Mouse (Mus musculus) lung, embryonic 16.5 days (tissue): Measurements from ENCODE around the gene Hist1h3c. TPM values are rescaled to one million over a fixed set of nuclear protein-coding genes. Genes with fewer than 3 reads are reported as not detected.
A peak's percentile ranks its signal among the peaks of the same experiment; 100 is the strongest.
"Not testable (repeated sequence)": the region's sequence is repeated elsewhere in the genome, so short reads cannot be mapped to it uniquely, and the experiment has no call there.

Experiments
- ATAC-seq: fragments of 200-750 bp; cut with Nextera tagmentation; 2 replicates; pipeline ENCODE4 v1.8.0; 2017; ENCODE audit warnings: low read depth, mild to moderate bottlenecking, moderate library complexity
- H3K27ac ChIP-seq: fragments of 300-500 bp; sonication (generic); 2 replicates; pipeline ENCODE4 v1.5.1; 2014; ENCODE audit warnings: mild to moderate bottlenecking, control low read depth, low read length
- H3K27me3 ChIP-seq: fragments of 300-500 bp; sonication (generic); 2 replicates; pipeline ENCODE4 v1.6.1; 2014; ENCODE audit warnings: low read depth, low read length, mixed read lengths; ENCODE audit not compliant: control insufficient read depth, insufficient read depth
- H3K36me3 ChIP-seq: fragments of 300-500 bp; sonication (generic); 2 replicates; pipeline ENCODE4 v1.6.1; 2014; ENCODE audit warnings: low read length; ENCODE audit not compliant: control insufficient read depth, insufficient read depth
- H3K4me1 ChIP-seq: fragments of 300-500 bp; sonication (generic); replicated peaks from 2 replicates; pipeline ENCODE4 v1.6.1; 2014; ENCODE audit warnings: low read length, mixed read lengths; ENCODE audit not compliant: control insufficient read depth, insufficient read depth
- H3K4me2 ChIP-seq: fragments of 300-500 bp; sonication (generic); 2 replicates; pipeline ENCODE4 v1.6.1; 2014; ENCODE audit warnings: low read depth, low read length, control low read depth
- H3K4me3 ChIP-seq: fragments of 300-500 bp; sonication (generic); 2 replicates; pipeline ENCODE4 v1.5.1; 2014; ENCODE audit warnings: mild to moderate bottlenecking, low read length, control low read depth
- H3K9ac ChIP-seq: fragments of 300-500 bp; sonication (generic); 2 replicates; pipeline ENCODE4 v1.6.1; 2014; ENCODE audit warnings: low read length, control low read depth
- H3K9me3 ChIP-seq: fragments of 300-500 bp; sonication (generic); 2 replicates; pipeline ENCODE4 v1.6.1; 2016; ENCODE audit warnings: low read length; ENCODE audit not compliant: control insufficient read depth
- WGBS: fragments of 180-500 bp; shearing (Covaris S2); extraction: QIAGEN DNeasy Blood & Tissue Kit; methylation state at CpG from one replicate; pipeline ENCODE4 v1.1.7; 2014; 5-methylcytosine and 5-hydroxymethylcytosine counted together
- polyA plus RNA-seq: library from polyadenylated mRNA; unstranded; fragments of >200 nt; fragmentation: Nextera tagmentation; extraction: Ambion mirVana; gene quantifications from 2 replicates; pipeline ENCODE4 v1.2.1, GENCODE M21; 2015

Gene Hist1h3c
- polyA plus RNA-seq, 1 experiment from 2014 or later: 9.7 TPM

DNA sequence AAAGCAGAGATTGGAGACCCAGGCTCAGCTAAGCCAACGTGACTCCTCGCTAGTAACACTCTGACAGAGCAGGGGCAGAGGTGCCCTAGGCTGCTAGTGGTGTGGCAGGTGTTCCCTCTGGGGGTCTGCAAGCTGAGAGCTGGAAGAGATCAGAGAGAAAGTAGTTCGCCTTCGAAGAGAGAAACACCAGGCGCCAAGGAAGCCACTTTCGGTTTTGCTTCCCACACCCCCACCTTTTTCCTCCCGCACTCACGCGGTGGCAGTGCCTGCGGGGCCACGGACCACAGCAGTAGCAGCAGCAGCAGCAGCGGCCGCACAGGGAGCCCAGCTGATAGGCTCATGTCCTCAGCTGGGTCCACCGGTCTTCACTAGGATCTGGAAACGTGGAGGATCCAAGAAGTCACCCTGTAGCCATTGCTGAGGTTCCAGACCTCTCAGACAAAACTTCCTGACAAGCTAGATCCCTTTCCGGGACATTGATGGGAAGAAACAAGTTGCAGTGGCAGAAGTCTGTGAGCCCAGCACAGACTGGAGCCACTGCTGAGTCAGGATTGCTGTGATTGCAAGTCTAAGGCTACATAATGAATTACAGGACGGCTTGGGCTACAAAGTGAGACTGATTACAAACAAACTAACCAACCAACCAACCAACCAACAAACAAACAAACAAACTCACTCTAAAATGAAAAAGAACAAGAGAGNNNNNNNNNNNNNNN lies 34.9 kb downstream of the Hist1h3c start, which contains the start of gene Hfe:
Gene Hfe, minus strand, starts transcription at position 481 of the 716 bp plus-strand sequence.
- 3% methylated on average over 17 of the region's 17 CpGs for WGBS
- H3K27me3 ChIP-seq: no peaks in the 10 kb centered on the region
- H3K9me3 ChIP-seq: no peaks in the 10 kb centered on the region
- peak within 1 kb of the TSS; percentile 78 for H3K4me2 ChIP-seq
- H3K9ac ChIP-seq: peak within 1 kb of the TSS; percentile 69
- H3K4me3 ChIP-seq: peak within 1 kb of the TSS; percentile 55
- 0 out of 2 replicates have a peak within 1 kb of the TSS, but pooled peaks have one; percentile 27 for H3K27ac ChIP-seq
- 0 out of 2 replicates have a peak, but pooled peaks cover 4% of the 10 kb centered on the region for H3K4me1 ChIP-seq
- H3K36me3 ChIP-seq: no peaks in the 10 kb centered on the region
- ATAC-seq: peak; percentile 77

DNA sequence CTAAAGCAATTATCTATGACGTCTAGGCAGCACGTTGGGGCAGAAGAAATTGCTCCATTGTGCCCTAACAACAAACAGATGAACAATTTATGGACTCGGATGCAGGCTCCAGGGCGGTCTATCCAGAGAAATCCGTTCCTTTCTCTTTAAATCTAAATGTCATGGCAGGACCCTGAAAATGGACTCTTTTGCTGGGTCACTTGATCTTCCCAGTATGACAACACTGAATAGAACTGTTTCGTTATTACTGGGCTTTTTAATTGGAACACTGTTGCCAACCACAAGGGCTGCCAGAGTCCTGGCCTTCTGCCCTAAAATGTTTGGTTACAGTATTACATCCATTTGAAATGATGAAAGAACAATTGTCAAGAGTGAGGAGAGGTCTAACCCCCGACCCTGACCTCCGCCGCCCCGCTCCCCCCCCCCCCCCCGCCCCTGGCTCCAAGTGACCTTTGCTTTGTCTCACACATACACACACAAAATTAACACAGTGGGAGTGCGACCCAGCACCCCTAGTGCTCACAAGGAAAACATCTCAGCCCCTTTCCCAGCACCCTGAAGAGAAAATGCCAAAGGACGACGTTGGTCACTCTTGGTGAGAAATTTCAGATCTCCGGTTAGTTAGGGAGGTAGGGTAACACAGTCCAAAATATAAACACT lies 35.6 kb downstream of the Hist1h3c start:
- ATAC-seq: peak; percentile 28; the same call in 1 of the 2 replicates
- Histone ChIP-seq H3K27ac (0 out of 2 replicates have a peak overlapping the region, but pooled peaks have one; percentile 27), H3K4me3 (peak overlapping the region; percentile 55), H3K9me3 (no peaks in the 10 kb centered on the region), H3K4me1 (0 out of 2 replicates have a peak, but pooled peaks cover 4% of the 10 kb centered on the region), H3K4me2 (peak overlapping the region; percentile 78), H3K27me3 (no peaks in the 10 kb centered on the region), H3K36me3 (no peaks in the 10 kb centered on the region), H3K9ac (peak overlapping the region; percentile 69)
- WGBS: 29% methylated on average over 13 of the region's 15 CpGs

DNA sequence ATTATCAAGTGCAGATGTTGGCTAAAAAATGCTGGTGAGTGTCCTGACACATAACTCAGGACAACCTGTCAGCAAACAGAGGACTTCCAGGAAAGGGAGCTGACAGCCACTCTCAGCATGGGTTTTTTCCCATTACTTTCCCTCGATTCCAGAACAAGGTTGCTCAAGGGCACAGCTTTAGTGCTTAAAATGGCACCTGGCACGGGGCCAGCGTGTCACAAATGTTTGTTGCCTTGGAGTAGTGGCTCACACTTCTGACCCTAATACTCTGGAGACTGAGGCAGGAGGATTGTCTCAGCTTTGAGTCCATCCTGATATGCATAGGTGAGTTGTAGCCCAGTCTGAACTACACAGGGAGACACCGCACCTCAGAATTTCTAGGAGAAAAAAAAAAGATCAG lies 36.7 kb downstream of the Hist1h3c start:
- Histone ChIP-seq H3K27me3 (no peaks in the 10 kb centered on the region), H3K9me3 (no peaks in the 10 kb centered on the region), H3K36me3 (no peaks in the 10 kb centered on the region), H3K4me3 (no peak overlapping the region), H3K27ac (no peak overlapping the region), H3K4me2 (no peak overlapping the region), H3K4me1 (0 out of 2 replicates have a peak, but pooled peaks cover 4% of the 10 kb centered on the region), H3K9ac (no peak overlapping the region)
- ATAC-seq: no peak
- 70% methylated on average over 4 of the region's 4 CpGs for WGBS

DNA sequence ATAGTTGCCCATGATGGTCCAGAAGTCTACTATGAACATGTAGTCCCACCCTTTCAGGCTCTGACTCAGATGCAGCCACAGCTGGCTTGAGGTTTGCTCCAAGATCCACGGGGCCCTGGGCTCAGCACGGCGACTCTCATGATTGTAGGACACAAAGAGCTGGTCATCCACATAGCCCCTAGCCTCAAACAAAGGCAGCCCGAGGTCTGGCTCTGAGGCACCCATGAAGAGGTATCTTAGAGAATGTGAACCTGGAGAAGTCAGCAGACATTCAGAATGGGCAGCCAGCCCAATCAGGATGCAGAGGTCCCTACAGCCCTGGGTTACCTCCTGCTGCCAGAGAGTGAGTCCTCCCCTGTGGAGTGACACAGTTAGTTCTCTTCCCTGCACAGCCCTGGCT lies 37.4 kb downstream of the Hist1h3c start:
- H3K4me3 ChIP-seq: no peak overlapping the region
- H3K27me3 ChIP-seq: no peaks in the 10 kb centered on the region
- H3K9me3 ChIP-seq: no peaks in the 10 kb centered on the region
- no peaks in the 10 kb centered on the region for H3K36me3 ChIP-seq
- H3K9ac ChIP-seq: no peak overlapping the region
- ATAC-seq: no peak
- no peak overlapping the region for H3K27ac ChIP-seq
- no peak overlapping the region for H3K4me2 ChIP-seq
- 0 out of 2 replicates have a peak, but pooled peaks cover 4% of the 10 kb centered on the region for H3K4me1 ChIP-seq
- 89% methylated on average over 4 of the region's 4 CpGs for WGBS

DNA sequence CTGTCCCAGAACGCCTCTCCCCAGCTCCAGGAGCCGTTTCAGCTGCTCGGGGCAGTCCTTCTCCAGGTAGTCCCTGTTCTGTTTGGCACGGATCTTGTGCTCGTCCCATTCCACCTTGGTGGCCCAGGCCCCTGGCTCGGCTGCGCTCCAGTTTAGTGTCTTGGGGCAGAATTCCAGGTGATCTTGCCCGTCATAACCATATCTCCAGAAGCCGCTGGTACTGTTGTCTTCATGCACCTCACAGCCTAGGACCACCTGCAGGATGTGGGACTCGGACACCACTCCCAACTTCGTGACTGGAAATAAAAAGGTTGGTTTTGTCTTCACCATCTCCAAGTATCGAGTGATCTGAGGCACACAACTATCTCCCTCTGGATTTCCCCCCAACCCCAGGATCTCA lies 38.6 kb downstream of the Hist1h3c start:
- Histone ChIP-seq H3K4me3 (no peak overlapping the region), H3K9me3 (no peaks in the 10 kb centered on the region), H3K27ac (no peak overlapping the region), H3K36me3 (no peaks in the 10 kb centered on the region), H3K4me2 (no peak overlapping the region), H3K9ac (no peak overlapping the region), H3K4me1 (0 out of 2 replicates have a peak, but pooled peaks cover 4% of the 10 kb centered on the region), H3K27me3 (no peaks in the 10 kb centered on the region)
- ATAC-seq: no peak
- WGBS: 86% methylated on average over 12 of the region's 12 CpGs

DNA sequence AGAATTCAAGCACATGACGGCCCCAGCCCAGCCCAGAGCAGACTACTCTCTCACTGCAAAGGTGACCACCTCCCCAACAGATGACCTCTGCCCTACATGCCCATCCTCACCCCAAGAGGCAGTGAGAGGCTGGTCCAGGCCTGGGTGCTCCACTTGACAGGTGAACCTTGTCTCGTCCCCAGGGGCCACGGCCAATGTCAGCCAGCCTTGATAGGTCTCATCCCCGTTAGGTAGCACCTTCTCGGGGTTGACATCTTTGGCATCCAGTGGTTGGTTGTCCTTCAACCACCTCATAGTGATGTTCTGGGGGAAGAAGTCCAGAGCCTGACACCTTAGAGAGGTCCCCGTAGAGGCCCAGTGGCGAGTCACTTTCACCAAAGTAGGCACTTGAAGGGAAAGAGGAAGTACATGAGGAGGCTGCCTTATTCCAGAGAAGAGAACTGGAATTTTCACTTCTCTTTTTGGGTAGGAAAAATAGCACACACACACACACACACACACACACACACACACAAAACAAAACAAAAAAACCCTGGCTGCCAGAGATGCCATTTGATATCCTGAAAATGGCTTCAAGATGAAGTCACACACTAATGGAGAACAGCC lies 39.5 kb downstream of the Hist1h3c start:
- no peaks in the 10 kb centered on the region for H3K27me3 ChIP-seq
- H3K9ac ChIP-seq: no peak overlapping the region
- H3K9me3 ChIP-seq: no peaks in the 10 kb centered on the region
- 84% methylated on average over 7 of the region's 7 CpGs for WGBS
- no peak overlapping the region for H3K4me3 ChIP-seq
- no peaks in the 10 kb centered on the region for H3K36me3 ChIP-seq
- ATAC-seq: no peak
- H3K4me2 ChIP-seq: no peak overlapping the region
- H3K4me1 ChIP-seq: peaks cover 7% of the 10 kb centered on the region; the same call in 1 of the 2 replicates
- no peak overlapping the region for H3K27ac ChIP-seq

DNA sequence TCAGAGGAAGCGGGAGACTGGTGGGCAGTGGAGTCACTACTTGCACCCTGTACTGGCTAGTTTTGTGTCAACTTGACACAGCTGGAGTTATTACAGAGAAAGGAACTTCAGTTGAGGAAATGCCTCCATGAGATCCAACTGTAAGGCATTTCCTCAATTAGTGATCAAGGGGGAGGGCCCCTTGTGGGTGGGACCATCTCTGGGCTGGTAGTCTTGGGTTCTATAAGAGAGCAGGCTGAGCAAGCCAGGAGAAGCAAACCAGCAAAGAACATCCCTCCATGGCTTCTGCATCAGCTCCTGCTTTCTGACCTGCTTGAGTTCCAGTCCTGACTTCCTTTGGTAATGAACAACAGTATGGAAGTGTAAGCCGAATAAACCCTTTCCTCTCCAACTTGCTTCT lies 42.6 kb downstream of the Hist1h3c start:
- ATAC-seq, H3K27me3 ChIP-seq, H3K4me3 ChIP-seq, H3K27ac ChIP-seq, H3K9ac ChIP-seq, H3K36me3 ChIP-seq, H3K9me3 ChIP-seq, H3K4me2 ChIP-seq: not testable (repeated sequence)
- 55% methylated on average over 2 of the region's 2 CpGs for WGBS
- H3K4me1 ChIP-seq: peaks cover 11% of the 10 kb centered on the region; the same call in 1 of the 2 replicates

DNA sequence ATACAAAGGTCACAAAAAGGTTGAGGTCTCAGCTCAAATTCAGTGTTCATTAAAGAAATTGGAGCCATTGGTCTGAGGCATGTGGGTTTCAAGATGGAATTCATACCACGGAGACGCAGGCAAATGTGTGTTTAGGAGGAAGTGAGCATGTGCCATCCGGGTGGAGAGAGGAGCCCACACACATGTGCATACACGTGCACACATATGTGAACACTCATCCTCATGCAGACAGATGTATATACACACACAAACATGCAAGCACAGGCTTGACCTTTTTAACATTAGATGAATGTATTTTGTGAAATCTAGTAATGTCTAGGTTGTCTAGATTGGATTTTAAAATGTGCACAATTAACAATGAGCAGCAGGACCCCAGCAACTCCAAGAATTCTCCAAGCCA lies 43.2 kb downstream of the Hist1h3c start:
- Histone ChIP-seq H3K27me3 (no peaks in the 10 kb centered on the region), H3K9ac (no peak overlapping the region), H3K9me3 (no peaks in the 10 kb centered on the region), H3K4me1 (peaks cover 11% of the 10 kb centered on the region; the same call in 1 of the 2 replicates), H3K27ac (no peak overlapping the region), H3K4me2 (no peak overlapping the region), H3K36me3 (no peaks in the 10 kb centered on the region), H3K4me3 (no peak overlapping the region)
- no peak for ATAC-seq
- WGBS: 66% methylated on average over 4 of the region's 4 CpGs
